Mouse (Mus musculus) heart, postnatal 14 days (tissue): ENCODE results near the gene Mycbp2. TPM values are rescaled to one million over a fixed set of nuclear protein-coding genes. Genes with fewer than 3 reads are reported as not detected.

Experiments
- DNase-seq, 2 experiments: peaks; one replicate each; pipeline ENCODE4 v3.0.0; 2021 to 2022
- intact Hi-C: fragments of 180-260 bp; cut with DNase I; formaldehyde crosslinking; loops from one replicate; pipeline ENCODE4 v1.15.1; 2025
- total RNA-seq, 2 experiments: library from RNA; stranded (reverse); gene quantifications; 2 replicates each; pipeline ENCODE4 v1.2.3; 2021

Mycbp2 gene
- total RNA-seq, 2 experiments from 2014 or later: 30.8 to 31.0 TPM

GRCm38 (mm10) chr14:103276667-103277066 is 69.9 kb downstream of the Mycbp2 start:
- no peak for DNase-seq
- intact Hi-C loops: no loop called here

- intact Hi-C loops: no loop called here
- DNase-seq: no peak
Observed at GRCm38 (mm10) chr14:103260437-103260836, 86.2 kb downstream of the Mycbp2 start.

GRCm38 (mm10) chr14:103258745-103259144 is 87.9 kb downstream of the Mycbp2 start:
- no peak for DNase-seq
- intact Hi-C loops: loop anchor here (10.0 kb wide), 1 partner anchor 216 kb away; no protein-coding TSS in a partner anchor

GRCm38 (mm10) chr14:103256866-103257265 is 89.7 kb downstream of the Mycbp2 start:
- DNase-seq: no peak
- intact Hi-C loops: loop anchor here (10.0 kb wide), 1 partner anchor 218 kb away; no protein-coding TSS in a partner anchor

- DNase-seq: no peak
- intact Hi-C loops: loop anchor here (10.0 kb wide), 1 partner anchor 220 kb away; no protein-coding TSS in a partner anchor
Observed at GRCm38 (mm10) chr14:103254311-103254710, 92.3 kb downstream of the Mycbp2 start.

- no peak for DNase-seq
- intact Hi-C loops: no loop called here
Observed at GRCm38 (mm10) chr14:103242020-103242419, 104.6 kb downstream of the Mycbp2 start.

GRCm38 (mm10) chr14:103234770-103235169 is 111.8 kb downstream of the Mycbp2 start:
- DNase-seq: no peak
- intact Hi-C loops: no loop called here

- DNase-seq: no peak
Observed at GRCm38 (mm10) chr14:103233640-103234593, 112.7 kb downstream of the Mycbp2 start.

GRCm38 (mm10) chr14:103222356-103222755 is 124.3 kb downstream of the Mycbp2 start:
- no peak for DNase-seq
- intact Hi-C loops: no loop called here

More at GRCm38 (mm10) chr14:103233640-103234593, 112.7 kb downstream of the Mycbp2 start:
- intact Hi-C loops: no loop called here

GRCm38 (mm10) chr14:103221751-103222150 is 124.9 kb downstream of the Mycbp2 start:
- intact Hi-C loops: no loop called here
- DNase-seq: no peak

- intact Hi-C loops: loop anchor here (5.0 kb wide), 1 partner anchor 256 kb away; no protein-coding TSS in a partner anchor
- no peak for DNase-seq
Observed at GRCm38 (mm10) chr14:103216331-103216730, 130.3 kb downstream of the Mycbp2 start.

- no peak for DNase-seq
- intact Hi-C loops: no loop called here
Observed at GRCm38 (mm10) chr14:103186658-103187057, 160.0 kb downstream of the Mycbp2 start.

GRCm38 (mm10) chr14:103186076-103186475 is 160.5 kb downstream of the Mycbp2 start:
- intact Hi-C loops: no loop called here
- DNase-seq: no peak

- no peak for DNase-seq
- intact Hi-C loops: no loop called here
Observed at GRCm38 (mm10) chr14:103180096-103180495, 166.5 kb downstream of the Mycbp2 start.

GRCm38 (mm10) chr14:103162923-103163322 is 183.7 kb downstream of the Mycbp2 start:
- intact Hi-C loops: no loop called here
- DNase-seq: no peak

- no peak for DNase-seq
- intact Hi-C loops: no loop called here
Observed at GRCm38 (mm10) chr14:103155685-103156084, 190.9 kb downstream of the Mycbp2 start.

- intact Hi-C loops: no loop called here
- DNase-seq: no peak
Observed at GRCm38 (mm10) chr14:103150139-103150538, 196.5 kb downstream of the Mycbp2 start.

GRCm38 (mm10) chr14:103131991-103132390 is 214.6 kb downstream of the Mycbp2 start:
- intact Hi-C loops: loop anchor here (5.0 kb wide), 1 partner anchor 65 kb away; no protein-coding TSS in a partner anchor
- peak; percentile 14 to 41 for DNase-seq

GRCm38 (mm10) chr14:103125756-103126155 is 220.9 kb downstream of the Mycbp2 start:
- no peak for DNase-seq
- intact Hi-C loops: no loop called here

GRCm38 (mm10) chr14:103114994-103115670 is 231.5 kb downstream of the Mycbp2 start:
- intact Hi-C loops: no loop called here
- DNase-seq: no peak
